Mouse (Mus musculus): ENCODE measurements around the gene Gm10392. TPM values are rescaled to one million over a fixed set of nuclear protein-coding genes. Genes with fewer than 3 reads are reported as not detected.

Gm10392 gene
- polyA plus RNA-seq, 1 experiment from 2014 or later, result not detected

- Histone ChIP-seq H3K79me2 (ENCODE audit: inconsistent target) (peaks cover 5% of the 10 kb centered on the region; the same call in 1 of the 2 replicates), H3K27ac (peak within 1 kb of the TSS; percentile 44), H3K4me3 (ENCODE audit: inconsistent target) (peak within 1 kb of the TSS; percentile 47), H3K36me3 (ENCODE audit: inconsistent target) (no peaks in the 10 kb centered on the region)
- WGBS (ENCODE audit: missing documents), result under 1% methylated on average over 55 of the region's 72 CpGs
Measured at GRCm38 (mm10) chr11:77514832-77515636, 4.0 kb downstream of the Gm10392 start, which contains the start of gene Abhd15. Abhd15 (plus strand) TSS chr11:77515121.

- 16% methylated on average over 19 of the region's 19 CpGs for WGBS (ENCODE audit: missing documents)
- H3K27ac ChIP-seq, result peak overlapping the region; percentile 44
Measured at GRCm38 (mm10) chr11:77514281-77514831, 4.6 kb downstream of the Gm10392 start.

GRCm38 (mm10) chr11:77513811-77514170 lies 5.2 kb downstream of the Gm10392 start:
- Histone ChIP-seq H3K79me2 (ENCODE audit: inconsistent target) (peaks cover 5% of the 10 kb centered on the region; the same call in 1 of the 2 replicates), H3K36me3 (ENCODE audit: inconsistent target) (no peaks in the 10 kb centered on the region), H3K27ac (peak overlapping the region; percentile 44), H3K4me3 (ENCODE audit: inconsistent target) (peak overlapping the region; percentile 47)
- 12% methylated on average over 10 of the region's 10 CpGs for WGBS (ENCODE audit: missing documents)

More at GRCm38 (mm10) chr11:77514281-77514831, 4.6 kb downstream of the Gm10392 start:
- Histone ChIP-seq H3K36me3 (ENCODE audit: inconsistent target) (no peaks in the 10 kb centered on the region), H3K79me2 (ENCODE audit: inconsistent target) (peaks cover 5% of the 10 kb centered on the region; the same call in 1 of the 2 replicates), H3K4me3 (ENCODE audit: inconsistent target) (peak overlapping the region; percentile 47)

GRCm38 (mm10) chr11:77512891-77513810 lies 5.8 kb downstream of the Gm10392 start:
- WGBS (ENCODE audit: missing documents), result under 1% methylated on average over 74 of the region's 84 CpGs
- Histone ChIP-seq H3K79me2 (ENCODE audit: inconsistent target) (peaks cover 5% of the 10 kb centered on the region; the same call in 1 of the 2 replicates), H3K27ac (peak overlapping the region; percentile 44), H3K4me3 (ENCODE audit: inconsistent target) (peak overlapping the region; percentile 47), H3K36me3 (ENCODE audit: inconsistent target) (no peaks in the 10 kb centered on the region)

GRCm38 (mm10) chr11:77511336-77511735 lies 7.7 kb downstream of the Gm10392 start:
- no peak overlapping the region for H3K4me3 ChIP-seq (ENCODE audit: inconsistent target)
- no peak overlapping the region for H3K27ac ChIP-seq
- H3K36me3 ChIP-seq (ENCODE audit: inconsistent target), result peaks cover 9% of the 10 kb centered on the region; the same call in 1 of the 2 replicates
- WGBS (ENCODE audit: missing documents), result 94% methylated on average over 5 of the region's 5 CpGs
- no peaks in the 10 kb centered on the region; the same call in 1 of the 2 replicates for H3K79me2 ChIP-seq (ENCODE audit: inconsistent target)

GRCm38 (mm10) chr11:77508068-77509021 lies 10.7 kb downstream of the Gm10392 start:
- Histone ChIP-seq H3K27ac (no peak overlapping the region), H3K36me3 (ENCODE audit: inconsistent target) (peaks cover 34% of the 10 kb centered on the region), H3K4me3 (ENCODE audit: inconsistent target) (no peak overlapping the region), H3K79me2 (ENCODE audit: inconsistent target) (no peaks in the 10 kb centered on the region)
- WGBS (ENCODE audit: missing documents), result 31% methylated on average over 48 of the region's 49 CpGs

GRCm38 (mm10) chr11:77507426-77507825 lies 11.6 kb downstream of the Gm10392 start:
- Histone ChIP-seq H3K36me3 (ENCODE audit: inconsistent target) (peaks cover 43% of the 10 kb centered on the region), H3K4me3 (ENCODE audit: inconsistent target) (no peak overlapping the region), H3K27ac (no peak overlapping the region), H3K79me2 (ENCODE audit: inconsistent target) (no peaks in the 10 kb centered on the region)
- 74% methylated on average over 4 of the region's 4 CpGs for WGBS (ENCODE audit: missing documents)

GRCm38 (mm10) chr11:77506941-77507340 lies 12.1 kb downstream of the Gm10392 start:
- Histone ChIP-seq H3K27ac (no peak overlapping the region), H3K36me3 (ENCODE audit: inconsistent target) (peaks cover 44% of the 10 kb centered on the region), H3K79me2 (ENCODE audit: inconsistent target) (no peaks in the 10 kb centered on the region), H3K4me3 (ENCODE audit: inconsistent target) (no peak overlapping the region)
- WGBS (ENCODE audit: missing documents), result 100% methylated on average over 6 of the region's 6 CpGs

GRCm38 (mm10) chr11:77506273-77506672 lies 12.7 kb downstream of the Gm10392 start:
- Histone ChIP-seq H3K36me3 (ENCODE audit: inconsistent target) (peaks cover 44% of the 10 kb centered on the region), H3K27ac (no peak overlapping the region), H3K4me3 (ENCODE audit: inconsistent target) (no peak overlapping the region), H3K79me2 (ENCODE audit: inconsistent target) (no peaks in the 10 kb centered on the region)
- 94% methylated on average over 10 of the region's 14 CpGs for WGBS (ENCODE audit: missing documents)

GRCm38 (mm10) chr11:77505291-77505980 lies 13.6 kb downstream of the Gm10392 start:
- Histone ChIP-seq H3K36me3 (ENCODE audit: inconsistent target) (peaks cover 44% of the 10 kb centered on the region), H3K4me3 (ENCODE audit: inconsistent target) (no peak overlapping the region), H3K27ac (no peak overlapping the region), H3K79me2 (ENCODE audit: inconsistent target) (no peaks in the 10 kb centered on the region)
- WGBS (ENCODE audit: missing documents), result 90% methylated on average over 22 of the region's 22 CpGs

- Histone ChIP-seq H3K27ac (no peak overlapping the region), H3K79me2 (ENCODE audit: inconsistent target) (peaks cover 4% of the 10 kb centered on the region; the same call in 1 of the 2 replicates), H3K4me3 (ENCODE audit: inconsistent target) (no peak overlapping the region), H3K36me3 (ENCODE audit: inconsistent target) (peaks cover 55% of the 10 kb centered on the region)
- 95% methylated on average over 19 of the region's 19 CpGs for WGBS (ENCODE audit: missing documents)
Measured at GRCm38 (mm10) chr11:77504377-77504776, 14.6 kb downstream of the Gm10392 start.

GRCm38 (mm10) chr11:77503511-77503910 lies 15.5 kb downstream of the Gm10392 start:
- no peak overlapping the region for H3K27ac ChIP-seq
- H3K4me3 ChIP-seq (ENCODE audit: inconsistent target), result no peak overlapping the region
- H3K79me2 ChIP-seq (ENCODE audit: inconsistent target), result peaks cover 13% of the 10 kb centered on the region
- H3K36me3 ChIP-seq (ENCODE audit: inconsistent target), result peaks cover 57% of the 10 kb centered on the region
- WGBS (ENCODE audit: missing documents), result 89% methylated on average over 3 of the region's 3 CpGs

- Histone ChIP-seq H3K79me2 (ENCODE audit: inconsistent target) (peaks cover 23% of the 10 kb centered on the region), H3K27ac (no peak overlapping the region), H3K4me3 (ENCODE audit: inconsistent target) (no peak overlapping the region), H3K36me3 (ENCODE audit: inconsistent target) (peaks cover 57% of the 10 kb centered on the region)
- WGBS (ENCODE audit: missing documents), result 92% methylated on average over 6 of the region's 6 CpGs
Measured at GRCm38 (mm10) chr11:77502481-77502880, 16.5 kb downstream of the Gm10392 start.

Measured in macrophage (primary cell).